Mouse (Mus musculus): Measurements from ENCODE around the gene Spata31d1c.
A peak's percentile ranks its signal among the peaks of the same experiment; 100 is the strongest.

Gene Spata31d1c

DNA sequence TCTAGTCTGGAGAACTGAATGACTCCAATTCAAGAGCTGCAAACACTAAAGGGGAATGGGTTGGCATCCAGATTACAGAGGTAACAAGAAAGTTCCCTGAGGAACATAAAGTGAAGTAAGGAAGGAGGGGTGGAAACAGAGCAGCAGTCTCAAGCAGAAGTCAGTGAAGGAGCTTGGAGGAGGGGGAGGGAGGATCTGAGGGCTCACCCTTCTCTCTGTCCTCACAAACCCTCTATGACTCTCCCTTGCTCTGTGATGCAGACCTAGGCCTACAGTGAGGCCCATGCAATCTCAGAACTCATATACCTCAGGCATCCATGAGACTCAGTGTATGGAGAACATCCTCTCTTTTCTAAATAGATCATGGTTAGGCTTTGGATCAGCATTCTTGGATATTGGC, at the start of gene Spata31d1c:
Gene Spata31d1c, plus strand, starts transcription at position 301 of the 400 bp plus-strand sequence.
- DNase-seq (ENCODE audit: low read depth): no peak

DNA sequence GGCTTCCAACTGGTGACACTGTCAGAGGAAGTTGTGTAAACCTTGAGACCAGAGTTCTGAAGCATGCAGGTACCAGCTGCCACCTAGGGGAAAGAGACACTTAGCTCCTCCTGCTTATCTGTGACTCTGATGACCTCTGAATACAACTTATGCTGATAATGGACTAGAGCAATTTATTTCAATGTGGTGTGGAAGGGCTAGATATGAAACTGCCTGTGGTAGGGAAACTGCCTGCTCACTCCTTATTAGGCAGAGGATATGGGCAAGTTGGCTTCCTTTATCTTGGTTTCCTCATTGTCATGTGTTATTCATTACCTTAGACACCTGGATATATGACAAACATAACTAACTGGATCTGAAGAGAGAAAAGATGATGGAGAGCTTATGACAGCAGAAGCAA, 44.0 kb upstream of the Spata31d1c start:
- peak; percentile 30 for DNase-seq (ENCODE audit: low read depth)

DNA sequence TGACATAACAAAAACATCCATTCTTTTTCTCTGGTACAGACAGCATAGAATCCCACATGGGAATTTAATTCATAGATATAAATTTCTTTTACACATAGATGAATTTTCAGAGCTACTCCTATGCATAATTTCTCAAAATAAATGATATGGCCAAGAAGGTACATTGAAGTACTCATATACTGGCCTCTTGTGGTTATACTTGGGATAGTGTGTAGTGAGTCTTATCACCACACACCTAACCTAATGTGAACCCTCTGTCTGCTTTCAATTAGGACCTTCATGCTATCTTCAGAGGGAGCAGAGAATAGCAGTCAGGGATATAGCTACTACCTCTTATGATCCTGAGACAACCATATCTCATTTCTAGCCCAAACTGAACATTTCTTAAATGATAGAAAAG, 27.4 kb upstream of the Spata31d1c start:
- peak; percentile 5 for DNase-seq (ENCODE audit: low read depth)

DNA sequence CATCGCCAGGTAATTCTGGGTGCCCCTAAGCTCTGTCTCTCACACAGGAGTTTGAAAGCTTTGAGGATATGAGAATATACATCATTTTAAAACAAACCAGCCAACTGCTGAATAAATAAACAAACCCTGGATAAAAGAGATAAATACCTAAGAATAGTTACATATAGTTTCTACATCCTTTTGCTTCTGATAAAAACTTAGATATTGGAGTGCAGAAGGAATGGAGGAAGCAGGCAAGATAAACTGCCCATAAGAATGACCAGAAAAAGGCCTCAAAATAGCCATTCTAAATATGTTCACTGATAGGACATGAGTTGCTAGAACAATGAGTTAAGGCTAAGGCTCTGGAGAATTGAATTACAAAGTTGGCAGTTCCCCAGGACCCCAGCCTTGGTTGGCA, 26.1 kb upstream of the Spata31d1c start:
- no peak for DNase-seq (ENCODE audit: low read depth)

DNA sequence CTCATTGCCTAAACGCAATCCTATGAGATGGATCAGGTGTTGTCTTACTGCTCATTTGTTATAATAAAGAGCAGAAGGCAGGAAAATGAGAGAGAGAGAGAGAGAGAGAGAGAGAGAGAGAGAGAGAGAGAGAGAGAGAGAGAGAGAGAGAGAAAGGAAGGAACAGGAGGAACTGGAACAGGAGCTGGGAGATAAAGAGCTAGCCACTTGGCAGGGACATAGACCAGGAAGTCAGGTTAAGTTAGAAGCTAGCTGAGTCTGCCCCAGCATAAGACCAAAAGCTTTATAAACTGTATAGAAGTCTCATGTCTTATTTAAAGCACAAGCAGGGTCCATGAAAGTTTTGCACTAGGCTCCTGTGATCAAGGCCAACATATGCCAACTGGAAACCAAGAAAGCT, 24.9 kb upstream of the Spata31d1c start:
- no peak for DNase-seq (ENCODE audit: low read depth)

DNA sequence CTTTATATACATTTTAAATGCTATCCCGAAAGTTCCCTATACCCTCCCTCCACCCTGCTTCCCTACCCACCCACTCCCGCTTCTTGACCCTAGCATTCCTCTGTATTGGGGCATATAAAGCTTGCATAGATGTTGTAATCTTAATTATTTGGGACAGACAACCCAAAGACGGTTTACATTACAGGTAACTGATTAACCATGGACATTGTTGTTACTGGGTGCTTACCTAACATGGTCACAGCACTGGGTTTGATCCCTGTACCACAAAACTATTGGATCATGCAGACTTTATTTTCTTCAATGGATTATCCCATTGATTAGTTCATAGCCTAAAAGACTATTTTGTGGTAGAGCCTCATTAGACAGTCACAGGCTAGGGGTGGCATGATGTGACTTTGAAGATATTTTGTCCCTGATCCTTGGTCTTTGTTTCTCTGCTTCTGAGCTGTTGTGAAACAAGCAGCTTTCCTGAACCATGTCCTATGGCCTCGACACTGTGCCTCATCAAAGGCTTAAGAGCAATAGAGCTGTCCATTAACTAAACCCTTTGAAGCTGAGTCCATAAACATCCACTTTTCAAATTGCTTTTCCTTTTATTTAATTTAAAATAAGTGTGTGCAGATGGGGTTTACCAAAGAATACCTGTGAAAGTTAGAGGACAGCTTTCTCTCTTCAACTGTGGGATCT, 21.7 kb upstream of the Spata31d1c start:
- DNase-seq (ENCODE audit: low read depth): no peak

DNA sequence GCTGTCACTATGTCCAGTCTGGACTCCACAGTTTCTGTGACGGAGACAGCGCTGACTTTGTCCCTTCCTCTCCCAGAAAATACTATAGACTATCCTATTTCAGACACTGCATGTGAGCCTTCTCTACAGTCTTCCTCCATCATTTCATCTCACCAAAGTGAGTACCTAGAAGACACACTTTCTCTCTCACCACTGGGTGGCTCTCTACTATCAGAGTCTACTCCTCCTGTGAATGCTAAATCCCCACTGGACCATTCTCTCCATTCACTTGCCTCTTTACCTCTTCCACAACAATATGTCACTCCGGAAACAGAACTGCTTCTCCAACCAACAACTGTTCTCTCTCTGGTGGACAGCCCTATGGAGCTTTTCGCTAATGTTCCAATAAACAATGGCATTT, 2.2 kb downstream of the Spata31d1c start:
- DNase-seq (ENCODE audit: low read depth): no peak

DNA sequence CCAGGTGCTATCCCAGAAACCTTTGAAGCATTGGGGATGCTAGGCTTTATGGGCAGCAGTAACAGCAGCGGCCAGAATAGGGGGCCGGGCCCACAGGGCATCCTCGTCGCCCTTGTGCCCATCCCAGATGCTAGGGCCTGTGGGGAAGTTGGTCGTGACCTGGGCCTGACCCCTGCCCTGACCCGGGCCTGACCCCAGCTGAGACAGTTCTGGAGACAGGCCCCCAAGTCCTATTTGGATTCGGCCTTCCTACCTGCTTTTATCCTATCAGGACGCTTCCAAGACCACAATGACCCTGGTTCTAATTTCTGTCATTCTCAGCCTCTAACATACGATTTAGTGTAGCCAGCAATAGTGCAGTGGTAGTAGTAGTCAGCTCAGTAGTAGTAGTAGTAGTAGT, 19.8 kb downstream of the Spata31d1c start, which contains the start of gene Prss47:
Gene Prss47, minus strand, starts transcription at position 101 of the 400 bp plus-strand sequence.
- no peak for DNase-seq (ENCODE audit: low read depth)

DNA sequence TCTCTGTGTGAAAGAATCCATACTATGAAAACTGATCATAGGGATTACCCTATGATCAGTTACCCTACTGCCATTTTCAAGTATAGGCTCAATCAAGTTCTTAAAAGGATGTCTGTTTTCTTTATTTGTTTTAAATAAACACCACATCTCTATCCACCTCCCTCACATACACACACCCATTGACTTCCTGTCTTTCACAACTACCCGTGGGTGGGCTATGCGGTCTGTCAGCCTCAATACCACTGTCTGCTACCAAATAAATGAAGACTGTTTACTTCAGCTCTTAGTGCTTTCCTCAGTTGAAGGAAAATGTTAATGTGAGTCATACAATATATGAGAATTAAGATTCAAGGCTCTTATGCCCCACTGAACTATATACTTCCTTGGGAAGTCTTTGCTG, 37.1 kb downstream of the Spata31d1c start:
- DNase-seq (ENCODE audit: low read depth): no peak

All from c-Kit-positive CD71-positive TER-119-negative erythroid progenitor cells, embryonic 14.5 days (primary cell).